Mouse (Mus musculus) C2C12 (cell line): ENCODE data around the gene Lamb3.

ENCODE experiments used
- CEBPB ChIP-seq: IDR thresholded peaks from one replicate; pipeline ENCODE4 v1.6.1; 2011; ENCODE audit warnings: low read depth, mild to moderate bottlenecking, control low read depth, moderate library complexity
- CTCF ChIP-seq: IDR thresholded peaks from one replicate; pipeline ENCODE4 v1.5.1; 2011; ENCODE audit not compliant: control insufficient read depth, insufficient read depth, insufficient read length
- MAX ChIP-seq: IDR thresholded peaks from one replicate; pipeline ENCODE4 v1.6.1; 2011; ENCODE audit warnings: mild to moderate bottlenecking, control low read depth
- MYOD1 ChIP-seq: IDR thresholded peaks from one replicate; pipeline ENCODE4 v1.6.1; 2011; ENCODE audit warnings: low read depth; ENCODE audit not compliant: control insufficient read depth, insufficient read length
- MYOG ChIP-seq: IDR thresholded peaks from one replicate; pipeline ENCODE4 v1.6.1; 2011; ENCODE audit not compliant: control insufficient read depth, insufficient read length; ENCODE audit errors: extremely low read depth
- USF1 ChIP-seq: IDR thresholded peaks from one replicate; pipeline ENCODE4 v1.6.1; 2011; ENCODE audit warnings: low read depth, mild to moderate bottlenecking, control low read depth, moderate library complexity

- TF ChIP-seq CTCF (no peak), MYOD1 (no peak), MYOG (no peak), MAX (no peak), CEBPB (no peak), USF1 (no peak)
Observed at GRCm38 (mm10) chr1:193325891-193326290, 118.4 kb downstream of the Lamb3 start.
